Mouse (Mus musculus) intestine, embryonic 14.5 days (tissue): ENCODE data around the gene Cers1. TPM values are rescaled to one million over a fixed set of nuclear protein-coding genes. Genes with fewer than 3 reads are reported as not detected.

Experiments
- ATAC-seq: fragments of 200-750 bp; cut with Nextera tagmentation; replicated peaks from 2 replicates; pipeline ENCODE4 v1.8.0; 2017; ENCODE audit warnings: low read depth, moderate number of reproducible peaks, moderate TSS enrichment, moderate library complexity; ENCODE audit not compliant: low FRiP score, low TSS enrichment
- DNase-seq: peaks from one replicate; pipeline ENCODE4 v3.0.0-alpha.2; 2018; ENCODE audit warnings: low spot score
- H3K27ac ChIP-seq: fragments of 300-500 bp; sonication (generic); 2 replicates; pipeline ENCODE4 v1.5.1; 2014; ENCODE audit warnings: low read depth, mild to moderate bottlenecking, control low read depth
- H3K27me3 ChIP-seq: fragments of 300-500 bp; sonication (generic); replicated peaks from 2 replicates; pipeline ENCODE4 v1.6.1; 2014; ENCODE audit warnings: low read length, control low read depth; ENCODE audit not compliant: control insufficient read depth, insufficient read depth
- H3K36me3 ChIP-seq: fragments of 300-500 bp; sonication (generic); 2 replicates; pipeline ENCODE4 v1.6.1; 2014; ENCODE audit warnings: low read length, control low read depth; ENCODE audit not compliant: control insufficient read depth, insufficient read depth
- H3K4me1 ChIP-seq: fragments of 300-500 bp; sonication (generic); replicated peaks from 2 replicates; pipeline ENCODE4 v1.6.1; 2014; ENCODE audit warnings: low read length, control low read depth, mixed read lengths; ENCODE audit not compliant: control insufficient read depth, insufficient read depth
- H3K4me2 ChIP-seq: fragments of 300-500 bp; sonication (generic); 2 replicates; pipeline ENCODE4 v1.6.1; 2014; ENCODE audit warnings: low read length
- H3K4me3 ChIP-seq: fragments of 300-500 bp; sonication (generic); 2 replicates; pipeline ENCODE4 v1.5.1; 2014; ENCODE audit warnings: low read depth, low read length, control low read depth, mixed read lengths
- H3K9ac ChIP-seq: fragments of 300-500 bp; sonication (generic); 2 replicates; pipeline ENCODE4 v1.6.1; 2014; ENCODE audit warnings: mild to moderate bottlenecking, low read length
- H3K9me3 ChIP-seq: fragments of 300-500 bp; sonication (generic); 2 replicates; pipeline ENCODE4 v1.6.1; 2016; ENCODE audit warnings: low read length, control low read depth; ENCODE audit not compliant: control insufficient read depth
- WGBS: fragments of 180-500 bp; shearing (Covaris S2); extraction: QIAGEN DNeasy Blood & Tissue Kit; methylation state at CpG from one replicate; pipeline ENCODE4 v1.1.7; 2014; 5-methylcytosine and 5-hydroxymethylcytosine counted together
- polyA plus RNA-seq: library from polyadenylated mRNA; unstranded; fragments of >200 nt; fragmentation: Nextera tagmentation; extraction: Ambion mirVana; gene quantifications from 2 replicates; pipeline ENCODE4 v1.2.1, GENCODE M21; 2014

The Cers1 gene
- polyA plus RNA-seq, 1 experiment from 2014 or later, result 4.6 TPM

GRCm38 (mm10) chr8:70300881-70301280, 14.7 kb upstream of the Cers1 start:
- no peaks in the 10 kb centered on the region for H3K9me3 ChIP-seq
- 77% methylated on average over 3 of the region's 3 CpGs for WGBS
- peaks cover 51% of the 10 kb centered on the region for H3K36me3 ChIP-seq
- H3K27me3 ChIP-seq, result no peaks in the 10 kb centered on the region
- H3K9ac ChIP-seq, result no peak overlapping the region
- no peak for DNase-seq
- peaks cover 15% of the 10 kb centered on the region for H3K4me1 ChIP-seq
- no peak overlapping the region for H3K4me3 ChIP-seq
- no peak for ATAC-seq
- no peak overlapping the region for H3K4me2 ChIP-seq
- H3K27ac ChIP-seq, result no peak overlapping the region

GRCm38 (mm10) chr8:70302358-70302890, 13.2 kb upstream of the Cers1 start, which contains the start of the genes Ddx49 and Cope:
Ddx49 (minus strand) TSS chr8:70302489.
Cope (plus strand) TSS chr8:70302518.
- H3K4me1 ChIP-seq, result peaks cover 15% of the 10 kb centered on the region
- no peaks in the 10 kb centered on the region for H3K9me3 ChIP-seq
- H3K36me3 ChIP-seq, result peaks cover 51% of the 10 kb centered on the region
- peak within 1 kb of the TSS; percentile 63 for H3K9ac ChIP-seq
- peak within 1 kb of the TSS; percentile 83 for H3K4me3 ChIP-seq
- no peaks in the 10 kb centered on the region for H3K27me3 ChIP-seq
- 0% methylated on average over 40 of the region's 40 CpGs for WGBS
- DNase-seq (peak; percentile 99), ATAC-seq (peak; percentile 94)
- peak within 1 kb of the TSS; percentile 95 for H3K4me2 ChIP-seq
- H3K27ac ChIP-seq, result peak within 1 kb of the TSS; percentile 68

- 3% methylated on average over 16 of the region's 16 CpGs for WGBS
- H3K9ac ChIP-seq, result peak overlapping the region; percentile 63
- H3K27ac ChIP-seq, result peak overlapping the region; percentile 68
- H3K4me1 ChIP-seq, result peaks cover 15% of the 10 kb centered on the region
- no peaks in the 10 kb centered on the region for H3K9me3 ChIP-seq
- H3K27me3 ChIP-seq, result no peaks in the 10 kb centered on the region
- H3K36me3 ChIP-seq, result peaks cover 51% of the 10 kb centered on the region
- DNase-seq (no peak), ATAC-seq (peak; percentile 26; the same call in 1 of the 2 replicates)
- peak overlapping the region; percentile 76 for H3K4me2 ChIP-seq
- H3K4me3 ChIP-seq, result peak overlapping the region; percentile 83
Measured at GRCm38 (mm10) chr8:70302901-70303300, 12.7 kb upstream of the Cers1 start.

GRCm38 (mm10) chr8:70309311-70309710, 6.3 kb upstream of the Cers1 start:
- 34% methylated on average over 2 of the region's 2 CpGs for WGBS
- H3K27ac ChIP-seq, result no peak overlapping the region
- no peak for DNase-seq

GRCm38 (mm10) chr8:70313399-70313798, 2.2 kb upstream of the Cers1 start:
- H3K4me2 ChIP-seq, result no peak overlapping the region
- H3K4me3 ChIP-seq, result no peak overlapping the region
- ATAC-seq (no peak), DNase-seq (no peak)
- no peak overlapping the region for H3K9ac ChIP-seq
- H3K9me3 ChIP-seq, result no peaks in the 10 kb centered on the region
- no peak overlapping the region for H3K27ac ChIP-seq
- H3K4me1 ChIP-seq, result peaks cover 22% of the 10 kb centered on the region
- 87% methylated on average over 2 of the region's 2 CpGs for WGBS
- H3K27me3 ChIP-seq, result no peaks in the 10 kb centered on the region
- H3K36me3 ChIP-seq, result peaks cover 48% of the 10 kb centered on the region

More at GRCm38 (mm10) chr8:70309311-70309710, 6.3 kb upstream of the Cers1 start:
- H3K9ac ChIP-seq, result no peak overlapping the region
- H3K4me2 ChIP-seq, result no peak overlapping the region
- H3K27me3 ChIP-seq, result no peaks in the 10 kb centered on the region
- no peaks in the 10 kb centered on the region for H3K9me3 ChIP-seq
- no peaks in the 10 kb centered on the region for H3K4me1 ChIP-seq
- no peak for ATAC-seq
- peaks cover 89% of the 10 kb centered on the region for H3K36me3 ChIP-seq
- no peak overlapping the region for H3K4me3 ChIP-seq

- ATAC-seq (peak; percentile 61), DNase-seq (peak; percentile 73)
- peaks cover 22% of the 10 kb centered on the region for H3K4me1 ChIP-seq
- peaks cover 18% of the 10 kb centered on the region for H3K36me3 ChIP-seq
- peak overlapping the region; percentile 45 for H3K9ac ChIP-seq
- H3K27ac ChIP-seq, result peak overlapping the region; percentile 20; the same call in 1 of the 2 replicates
- WGBS, result 14% methylated on average over 15 of the region's 15 CpGs
- no peaks in the 10 kb centered on the region for H3K27me3 ChIP-seq
- H3K9me3 ChIP-seq, result no peaks in the 10 kb centered on the region
- H3K4me3 ChIP-seq, result peak overlapping the region; percentile 56
- H3K4me2 ChIP-seq, result peak overlapping the region; percentile 68
Measured at GRCm38 (mm10) chr8:70316511-70317504, 1.2 kb downstream of the Cers1 start.

- Histone ChIP-seq H3K27ac (no peak overlapping the region), H3K27me3 (no peaks in the 10 kb centered on the region), H3K36me3 (peaks cover 7% of the 10 kb centered on the region), H3K9me3 (no peaks in the 10 kb centered on the region), H3K4me1 (peaks cover 22% of the 10 kb centered on the region), H3K9ac (no peak overlapping the region), H3K4me2 (no peak overlapping the region; the same call in 1 of the 2 replicates), H3K4me3 (no peak overlapping the region)
- DNase-seq (no peak), ATAC-seq (no peak)
- 85% methylated on average over 5 of the region's 5 CpGs for WGBS
Measured at GRCm38 (mm10) chr8:70317872-70318271, 2.3 kb downstream of the Cers1 start.

GRCm38 (mm10) chr8:70323716-70324115, 8.1 kb downstream of the Cers1 start:
- Histone ChIP-seq H3K4me3 (no peak overlapping the region), H3K27ac (no peak overlapping the region), H3K4me2 (no peak overlapping the region), H3K9ac (no peak overlapping the region), H3K36me3 (no peaks in the 10 kb centered on the region), H3K27me3 (no peaks in the 10 kb centered on the region), H3K9me3 (no peaks in the 10 kb centered on the region; the same call in 1 of the 2 replicates), H3K4me1 (no peaks in the 10 kb centered on the region)
- 87% methylated on average over 3 of the region's 3 CpGs for WGBS
- ATAC-seq (no peak), DNase-seq (no peak)
